Mouse (Mus musculus) embryonic facial prominence, embryonic 14.5 days (tissue): Measurements from ENCODE around the gene Gm20388. TPM values are rescaled to one million over a fixed set of nuclear protein-coding genes. Genes with fewer than 3 reads are reported as not detected.

Experiments
- ATAC-seq: fragments of 200-750 bp; cut with Nextera tagmentation; 2 replicates; pipeline ENCODE4 v1.8.0; 2017; ENCODE audit warnings: low read depth, moderate number of reproducible peaks, moderate TSS enrichment
- DNase-seq: peaks from one replicate; pipeline ENCODE4 v3.0.0-alpha.2; 2015; ENCODE audit warnings: low spot score
- H3K27ac ChIP-seq: fragments of 300-500 bp; sonication (generic); replicated peaks from 2 replicates; pipeline ENCODE4 v1.5.1; 2014; ENCODE audit warnings: low read depth, mild to moderate bottlenecking, low read length, moderate library complexity
- H3K27me3 ChIP-seq: fragments of 300-500 bp; sonication (generic); replicated peaks from 2 replicates; pipeline ENCODE4 v1.6.1; 2014; ENCODE audit warnings: low read length; ENCODE audit not compliant: control insufficient read depth, insufficient read depth
- H3K36me3 ChIP-seq: fragments of 300-500 bp; sonication (generic); 2 replicates; pipeline ENCODE4 v1.6.1; 2014; ENCODE audit warnings: low read length, mixed read lengths; ENCODE audit not compliant: control insufficient read depth, insufficient read depth
- H3K4me1 ChIP-seq: fragments of 300-500 bp; sonication (generic); 2 replicates; pipeline ENCODE4 v1.6.1; 2014; ENCODE audit warnings: antibody characterized with exemption, low read length; ENCODE audit not compliant: control insufficient read depth, insufficient read depth
- H3K4me2 ChIP-seq: fragments of 300-500 bp; sonication (generic); 2 replicates; pipeline ENCODE4 v1.6.1; 2014; ENCODE audit warnings: low read depth, mild to moderate bottlenecking, low read length, moderate library complexity, mixed read lengths
- H3K4me3 ChIP-seq: fragments of 300-500 bp; sonication (generic); 2 replicates; pipeline ENCODE4 v1.5.1; 2014; ENCODE audit warnings: low read depth, mild to moderate bottlenecking, low read length
- H3K9ac ChIP-seq: fragments of 300-500 bp; sonication (generic); 2 replicates; pipeline ENCODE4 v1.6.1; 2014; ENCODE audit warnings: low read depth, mild to moderate bottlenecking, low read length, moderate library complexity, mixed read lengths
- H3K9me3 ChIP-seq: fragments of 300-500 bp; sonication (generic); 2 replicates; pipeline ENCODE4 v1.6.1; 2016; ENCODE audit warnings: low read length; ENCODE audit not compliant: control insufficient read depth
- WGBS: fragments of 180-500 bp; shearing (Covaris S2); extraction: QIAGEN DNeasy Blood & Tissue Kit; methylation state at CpG from one replicate; pipeline ENCODE4 v1.1.7; 2014; 5-methylcytosine and 5-hydroxymethylcytosine counted together
- polyA plus RNA-seq: library from polyadenylated mRNA; unstranded; fragments of >200 nt; fragmentation: Nextera tagmentation; extraction: Ambion mirVana; gene quantifications from 2 replicates; pipeline ENCODE4 v1.2.1, GENCODE M21; 2014

The Gm20388 gene
- polyA plus RNA-seq, 1 experiment from 2014 or later: not detected

- no peak for ATAC-seq
- H3K27me3 ChIP-seq: no peaks in the 10 kb centered on the region
- no peak overlapping the region for H3K9ac ChIP-seq
- no peaks in the 10 kb centered on the region for H3K4me1 ChIP-seq
- no peak overlapping the region for H3K4me2 ChIP-seq
- H3K36me3 ChIP-seq: no peaks in the 10 kb centered on the region
- H3K27ac ChIP-seq: no peak overlapping the region
- H3K4me3 ChIP-seq: no peak overlapping the region
- WGBS: 65% methylated on average over 5 of the region's 5 CpGs
- no peak for DNase-seq
- H3K9me3 ChIP-seq: no peaks in the 10 kb centered on the region
Measured at GRCm38 (mm10) chr8:120744448-120744847, 833.8 kb downstream of the Gm20388 start.

- Histone ChIP-seq H3K9me3 (no peaks in the 10 kb centered on the region), H3K4me1 (no peaks in the 10 kb centered on the region), H3K4me3 (no peak overlapping the region), H3K9ac (no peak overlapping the region), H3K27me3 (no peaks in the 10 kb centered on the region), H3K4me2 (no peak overlapping the region), H3K27ac (no peak overlapping the region), H3K36me3 (no peaks in the 10 kb centered on the region)
- ATAC-seq (no peak), DNase-seq (no peak)
- WGBS: 71% methylated on average over 7 of the region's 7 CpGs
Measured at GRCm38 (mm10) chr8:120745226-120745625, 834.6 kb downstream of the Gm20388 start.

GRCm38 (mm10) chr8:120746007-120746701, 835.5 kb downstream of the Gm20388 start:
- WGBS: 74% methylated on average over 18 of the region's 18 CpGs
- DNase-seq: no peak

DNA sequence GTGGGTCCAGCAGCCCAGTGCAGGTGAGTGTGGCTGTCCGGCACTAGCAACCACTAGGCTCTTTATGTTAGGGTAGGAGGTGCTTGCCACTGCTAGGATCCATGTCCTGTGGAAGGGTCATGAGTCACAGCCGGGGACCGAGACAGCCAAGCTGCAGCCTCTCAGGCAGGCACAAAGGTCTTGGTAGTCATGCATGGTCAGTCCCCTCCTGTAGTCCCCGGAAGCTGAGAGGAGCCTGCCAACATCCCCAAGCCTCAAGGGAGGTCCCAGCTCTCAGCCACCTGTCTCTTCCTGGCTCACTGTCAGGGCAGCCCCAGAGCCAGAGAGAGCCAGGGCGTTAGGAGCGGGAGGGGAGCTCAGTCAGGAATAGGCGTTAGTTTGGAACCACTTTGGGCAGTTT, 836.6 kb downstream of the Gm20388 start:
- H3K27me3 ChIP-seq: no peaks in the 10 kb centered on the region
- DNase-seq (no peak), ATAC-seq (no peak)
- H3K9me3 ChIP-seq: no peaks in the 10 kb centered on the region
- H3K36me3 ChIP-seq: no peaks in the 10 kb centered on the region
- H3K27ac ChIP-seq: no peak overlapping the region
- WGBS: 83% methylated on average over 7 of the region's 7 CpGs
- H3K4me1 ChIP-seq: peaks cover 6% of the 10 kb centered on the region; the same call in 1 of the 2 replicates
- H3K4me3 ChIP-seq: no peak overlapping the region
- no peak overlapping the region for H3K4me2 ChIP-seq
- no peak overlapping the region for H3K9ac ChIP-seq

More at GRCm38 (mm10) chr8:120746007-120746701, 835.5 kb downstream of the Gm20388 start:
- Histone ChIP-seq H3K4me1 (no peaks in the 10 kb centered on the region), H3K27ac (no peak overlapping the region), H3K4me3 (no peak overlapping the region), H3K36me3 (no peaks in the 10 kb centered on the region), H3K4me2 (no peak overlapping the region), H3K27me3 (no peaks in the 10 kb centered on the region), H3K9me3 (no peaks in the 10 kb centered on the region), H3K9ac (0 out of 2 replicates have a peak overlapping the region, but pooled peaks have one; percentile 8)
- ATAC-seq: no peak

- no peak for ATAC-seq
- H3K4me1 ChIP-seq: peaks cover 11% of the 10 kb centered on the region; the same call in 1 of the 2 replicates
- no peaks in the 10 kb centered on the region for H3K36me3 ChIP-seq
- H3K27me3 ChIP-seq: no peaks in the 10 kb centered on the region
- no peak overlapping the region for H3K9ac ChIP-seq
- H3K4me3 ChIP-seq: no peak overlapping the region
- H3K9me3 ChIP-seq: no peaks in the 10 kb centered on the region
- H3K4me2 ChIP-seq: no peak overlapping the region
- no peak for DNase-seq
- no peak overlapping the region for H3K27ac ChIP-seq
- 68% methylated on average over 7 of the region's 9 CpGs for WGBS
Measured at GRCm38 (mm10) chr8:120750616-120751015, 840.0 kb downstream of the Gm20388 start.

DNA sequence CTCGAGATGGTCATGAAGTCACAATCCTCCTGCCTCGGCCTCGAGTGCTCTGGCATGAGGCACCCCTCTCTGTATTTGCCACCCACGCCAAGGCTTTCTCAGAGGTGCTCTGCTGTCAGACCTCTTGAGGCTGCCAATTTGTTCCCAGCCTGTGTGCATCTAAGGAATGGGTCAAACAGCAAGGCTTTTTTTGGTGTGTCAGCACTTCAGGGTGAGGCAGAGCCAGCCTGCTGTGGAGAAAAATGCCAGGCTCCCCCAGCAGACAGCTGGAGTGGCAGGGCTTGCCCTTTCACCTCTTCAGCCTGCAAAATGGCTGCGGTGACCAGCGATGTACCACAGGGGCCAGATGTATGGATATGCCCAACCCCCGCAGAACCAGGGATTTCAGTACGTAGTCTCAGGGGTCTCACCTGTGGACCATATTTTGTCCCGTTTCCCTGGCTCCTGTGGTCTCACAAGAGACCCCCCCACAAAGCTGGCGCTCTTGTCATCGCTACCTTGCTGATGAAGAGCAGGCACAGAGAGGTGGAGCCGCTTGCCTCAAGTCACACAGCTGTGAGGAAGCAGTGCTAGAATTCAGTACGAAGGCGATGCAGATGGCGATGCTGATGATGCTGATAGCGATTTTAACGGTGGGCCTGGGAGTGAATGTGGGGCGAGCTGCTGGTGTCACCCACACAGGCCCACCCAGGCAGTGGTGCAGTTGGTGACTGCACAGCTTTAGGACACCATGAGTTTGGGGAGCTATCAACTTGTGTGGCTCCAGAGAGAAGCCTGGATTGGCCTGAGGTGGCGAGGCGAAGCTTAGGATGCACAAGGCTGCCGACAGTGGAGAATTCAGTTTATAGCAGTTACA, 840.8 kb downstream of the Gm20388 start:
- H3K4me3 ChIP-seq: no peak overlapping the region
- 66% methylated on average over 21 of the region's 21 CpGs for WGBS
- peaks cover 11% of the 10 kb centered on the region; the same call in 1 of the 2 replicates for H3K4me1 ChIP-seq
- H3K4me2 ChIP-seq: peak overlapping the region; percentile 30; the same call in 1 of the 2 replicates
- H3K36me3 ChIP-seq: no peaks in the 10 kb centered on the region
- H3K9me3 ChIP-seq: no peaks in the 10 kb centered on the region
- ATAC-seq (no peak; the same call in 1 of the 2 replicates), DNase-seq (no peak)
- peak overlapping the region; percentile 50 for H3K9ac ChIP-seq
- H3K27ac ChIP-seq: peak overlapping the region; percentile 53
- H3K27me3 ChIP-seq: no peaks in the 10 kb centered on the region

- WGBS: 4% methylated on average over 12 of the region's 12 CpGs
- Histone ChIP-seq H3K9me3 (no peaks in the 10 kb centered on the region), H3K36me3 (no peaks in the 10 kb centered on the region), H3K27ac (peak overlapping the region; percentile 53), H3K4me1 (peaks cover 11% of the 10 kb centered on the region; the same call in 1 of the 2 replicates), H3K27me3 (no peaks in the 10 kb centered on the region), H3K9ac (peak overlapping the region; percentile 50), H3K4me3 (no peak overlapping the region), H3K4me2 (peak overlapping the region; percentile 30; the same call in 1 of the 2 replicates)
- ATAC-seq (peak; percentile 85), DNase-seq (peak; percentile 89)
Measured at GRCm38 (mm10) chr8:120752082-120752452, 841.4 kb downstream of the Gm20388 start.

DNA sequence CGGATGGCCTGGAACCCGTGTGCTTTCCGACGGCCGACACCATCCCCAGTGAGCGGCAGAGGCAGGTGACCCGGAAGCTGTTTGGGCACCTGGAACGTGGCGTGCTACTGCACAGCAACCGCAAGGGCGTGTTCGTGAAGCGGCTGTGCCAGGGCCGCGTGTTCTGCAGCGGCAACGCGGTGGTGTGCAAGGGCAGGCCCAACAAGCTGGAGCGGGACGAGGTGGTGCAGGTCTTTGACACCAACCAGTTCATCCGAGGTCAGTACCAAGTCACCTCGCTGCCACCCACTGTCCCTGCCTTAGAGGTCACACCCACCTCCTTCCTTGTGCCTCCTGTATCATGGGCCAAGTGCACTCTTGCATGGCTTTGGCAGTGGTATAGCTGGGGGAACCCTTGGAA, 842.8 kb downstream of the Gm20388 start:
- 97% methylated on average over 22 of the region's 22 CpGs for WGBS
- Histone ChIP-seq H3K4me3 (no peak overlapping the region), H3K9ac (no peak overlapping the region), H3K9me3 (no peaks in the 10 kb centered on the region), H3K4me2 (no peak overlapping the region), H3K27ac (no peak overlapping the region), H3K4me1 (peaks cover 11% of the 10 kb centered on the region; the same call in 1 of the 2 replicates), H3K36me3 (no peaks in the 10 kb centered on the region), H3K27me3 (no peaks in the 10 kb centered on the region)
- ATAC-seq (no peak), DNase-seq (no peak)
